Mouse (Mus musculus) hematopoietic stem cell, adult 5-6 weeks (primary cell): ENCODE data around the gene Sorbs2. TPM values are rescaled to one million over a fixed set of nuclear protein-coding genes. Genes with fewer than 3 reads are reported as not detected.

Experiments used
- ATAC-seq, 2 experiments: fragments of 125-278 bp in 1 of 2; replicated peaks in 1 of 2; 2 replicates each; pipeline ENCODE4 v1.8.0; 2016 to 2017; ENCODE audit warnings: inconsistent platforms in 2 of 2, mild to moderate bottlenecking in 2 of 2, moderate number of reproducible peaks in 2 of 2, low read depth in 1 of 2, moderate TSS enrichment in 1 of 2; ENCODE audit not compliant: low FRiP score in 2 of 2, poor library complexity in 2 of 2, severe bottlenecking in 2 of 2, insufficient read depth in 1 of 2, low TSS enrichment in 1 of 2
- total RNA-seq: library from RNA; stranded (forward); fragments of 172-1452, 232-1000 nt; gene quantifications from 2 replicates; pipeline ENCODE4 v1.2.3, GENCODE M21; 2017

Gene Sorbs2
- 1.0 and 3.6 TPM in 2 replicates for total RNA-seq

- no peak for ATAC-seq
These were observed at the start of gene Sorbs2 for GRCm38 (mm10) chr8:45507634-45508321. Sorbs2 (plus strand) TSS chr8:45507788.

- ATAC-seq = no peak
These were observed 49.7 kb upstream of the Sorbs2 start for GRCm38 (mm10) chr8:45457874-45458273.

DNA sequence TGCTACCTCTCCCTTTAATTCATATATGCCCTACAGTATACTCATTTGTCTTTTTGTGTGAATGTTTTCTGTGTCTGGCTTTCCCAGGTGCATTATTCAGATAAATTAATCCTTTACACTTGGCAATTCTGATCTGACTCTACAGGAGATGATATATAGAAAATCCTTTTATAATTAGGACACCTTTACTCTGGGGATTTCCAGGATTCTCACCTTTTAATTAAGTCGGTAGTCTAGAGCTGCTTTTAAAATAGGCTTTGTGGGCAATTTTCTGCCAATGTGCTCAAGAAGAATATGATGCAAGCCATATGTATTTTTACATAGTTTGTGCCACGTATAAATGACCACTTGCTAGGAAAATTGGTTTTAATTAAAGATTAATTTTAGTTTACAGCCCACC, 38.6 kb upstream of the Sorbs2 start:
- no peak for ATAC-seq

GRCm38 (mm10) chr8:45469507-45470178, 37.9 kb upstream of the Sorbs2 start:
- ATAC-seq = no peak

DNA sequence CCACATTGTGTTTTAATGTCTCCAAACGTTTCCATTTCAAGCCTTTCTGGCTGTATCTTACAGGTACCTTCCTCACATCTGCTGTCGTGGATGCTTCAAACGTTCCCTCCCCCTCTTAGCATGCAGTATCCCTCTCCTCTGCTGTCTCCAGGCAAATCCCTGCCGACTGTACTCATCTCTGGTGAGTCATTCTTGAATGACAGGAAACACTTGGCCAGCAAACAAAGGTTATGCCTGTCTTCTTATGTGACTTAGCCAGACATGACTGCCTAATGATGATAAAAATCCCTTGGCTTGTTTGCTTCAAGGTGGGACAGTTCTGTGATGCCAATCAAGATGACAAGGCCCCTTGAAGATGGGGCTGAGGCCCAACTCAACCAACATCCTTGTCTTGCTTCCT, 26.7 kb upstream of the Sorbs2 start:
- no peak for ATAC-seq

DNA sequence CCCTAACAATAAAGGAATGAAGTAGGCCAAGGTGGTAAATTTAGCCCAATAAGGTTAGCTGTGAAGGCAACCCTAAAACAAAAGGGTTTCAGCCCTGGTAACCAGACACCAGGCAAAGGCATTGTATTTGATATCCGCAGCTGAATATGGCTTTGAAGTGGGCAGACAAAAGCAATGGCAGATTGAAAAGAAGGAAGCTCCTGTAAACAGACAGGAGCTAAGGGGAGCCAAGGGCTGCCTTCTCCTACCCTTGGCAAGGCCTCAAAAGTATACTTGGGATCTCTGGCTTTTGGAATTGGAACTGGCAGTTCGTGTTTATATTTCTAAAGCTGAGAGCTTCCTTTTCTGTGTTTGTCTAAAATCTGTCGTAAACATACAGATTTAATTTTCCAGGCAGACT, 21.3 kb upstream of the Sorbs2 start:
- ATAC-seq = no peak

DNA sequence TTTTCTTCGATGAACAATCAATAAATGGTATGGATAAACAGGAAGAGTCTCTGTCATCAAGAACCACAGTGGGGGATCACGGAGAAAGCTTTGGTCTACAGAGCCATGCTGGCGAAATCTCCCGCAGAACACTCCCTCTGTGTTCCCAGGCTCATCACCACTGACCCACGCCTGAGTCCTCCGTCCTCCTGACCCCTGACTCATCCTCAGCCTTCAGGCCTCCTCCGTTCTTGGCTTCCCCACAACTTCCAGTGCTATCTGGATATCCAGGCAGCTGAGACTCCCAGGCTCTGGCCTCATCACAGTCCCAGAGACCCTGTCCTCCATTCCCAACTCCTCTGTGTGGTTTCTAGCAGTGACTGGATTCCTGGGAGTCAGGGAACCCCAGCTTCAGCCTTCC, 3.6 kb upstream of the Sorbs2 start:
- no peak for ATAC-seq

DNA sequence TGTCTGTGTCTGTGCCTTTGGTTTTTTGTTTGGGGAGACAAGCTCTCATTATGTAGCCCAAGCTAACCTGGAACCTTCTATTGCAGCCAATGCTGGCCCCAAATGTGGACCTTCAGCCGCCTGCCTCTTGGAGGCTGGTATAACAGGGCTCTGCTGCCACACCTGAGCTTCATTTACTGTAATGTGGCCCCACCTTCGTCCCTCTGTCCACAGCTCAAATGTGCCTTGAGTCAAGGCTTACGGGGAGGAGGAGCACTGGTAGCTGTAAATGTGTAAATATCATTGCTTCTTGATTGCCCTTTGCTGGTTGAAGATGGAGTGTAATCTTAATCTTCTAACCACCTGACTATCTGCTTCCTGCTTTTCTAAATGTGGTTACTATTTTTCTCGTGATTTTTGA, 1.2 kb upstream of the Sorbs2 start:
- ATAC-seq = no peak

DNA sequence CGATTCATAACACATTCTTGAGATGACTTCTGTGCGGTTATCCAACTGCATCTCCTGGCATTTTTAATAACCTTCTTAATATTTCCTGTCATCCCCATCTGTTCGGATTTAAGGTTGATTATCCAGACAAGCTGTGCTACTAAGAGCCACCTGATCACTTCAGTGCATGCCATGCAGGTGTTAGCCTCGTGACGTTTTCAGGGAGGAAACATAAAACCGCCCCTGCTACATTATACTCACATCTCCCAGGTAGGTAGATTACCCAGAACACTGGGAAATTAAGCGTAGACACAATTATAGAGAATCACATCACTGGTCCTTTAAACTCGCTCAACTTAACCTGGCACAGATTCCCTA, 333 bp upstream of the Sorbs2 start:
- no peak for ATAC-seq

- no peak for ATAC-seq
These were observed 1.0 kb downstream of the Sorbs2 start for GRCm38 (mm10) chr8:45508521-45509104.

- ATAC-seq = no peak
These were observed 4.8 kb downstream of the Sorbs2 start for GRCm38 (mm10) chr8:45512369-45512768.

DNA sequence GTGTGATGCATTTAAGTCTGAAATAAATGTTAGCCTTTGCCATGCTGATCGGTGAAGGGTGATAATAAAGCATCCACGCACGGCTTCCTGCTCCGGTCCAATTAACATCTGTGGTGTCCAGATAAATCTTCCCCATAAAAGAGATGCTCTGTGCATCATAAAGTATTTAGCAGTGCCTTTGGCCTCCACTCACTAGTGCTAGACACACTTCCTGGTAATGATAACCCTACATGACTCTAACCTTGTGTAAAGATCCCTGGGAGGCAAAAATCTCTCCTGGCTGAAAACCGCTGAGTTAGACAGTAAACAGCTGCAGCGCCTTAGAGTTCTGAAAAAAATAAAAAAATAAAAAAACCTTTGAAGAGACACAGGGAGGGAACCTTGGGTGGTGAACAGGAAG, 14.0 kb downstream of the Sorbs2 start:
- ATAC-seq = no peak

DNA sequence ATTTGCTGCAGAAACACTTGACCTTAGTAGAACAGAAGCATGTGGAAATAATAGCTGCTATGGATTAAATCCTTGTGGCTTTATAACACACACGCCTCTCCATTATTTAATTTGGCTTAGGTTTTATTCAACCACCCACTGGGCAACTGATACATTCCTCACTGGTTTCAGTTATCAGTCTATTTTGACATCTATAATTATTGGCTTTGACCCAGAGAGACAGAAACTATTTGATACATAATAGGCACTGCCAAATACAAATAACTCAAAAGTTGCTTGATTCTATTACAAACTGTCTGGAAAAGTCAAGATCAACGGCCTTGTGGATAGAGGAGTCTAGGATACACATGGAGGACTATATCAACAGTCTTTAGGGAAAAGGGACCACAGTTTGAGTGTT, 20.1 kb downstream of the Sorbs2 start:
- ATAC-seq = no peak

GRCm38 (mm10) chr8:45528890-45529289, 21.3 kb downstream of the Sorbs2 start:
- no peak for ATAC-seq

DNA sequence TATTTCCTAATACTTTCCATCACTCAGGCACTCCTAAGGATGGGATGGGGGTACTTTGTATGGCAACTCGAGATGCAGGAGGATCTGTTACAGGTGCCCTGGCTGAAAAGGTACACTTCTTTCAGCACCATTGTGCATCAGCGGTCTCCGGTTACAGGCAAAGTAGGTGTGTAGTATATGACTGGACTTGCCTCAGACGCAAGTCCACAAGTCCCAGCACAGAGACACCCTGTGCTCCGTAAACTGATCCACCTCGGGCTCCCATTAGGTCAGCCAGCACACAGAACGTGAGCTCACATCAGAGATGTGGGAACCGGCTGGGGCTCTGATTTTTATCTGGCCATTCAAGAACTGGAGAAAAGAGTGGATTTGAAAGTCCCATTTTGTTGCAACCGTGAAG, 29.0 kb downstream of the Sorbs2 start:
- ATAC-seq = no peak

DNA sequence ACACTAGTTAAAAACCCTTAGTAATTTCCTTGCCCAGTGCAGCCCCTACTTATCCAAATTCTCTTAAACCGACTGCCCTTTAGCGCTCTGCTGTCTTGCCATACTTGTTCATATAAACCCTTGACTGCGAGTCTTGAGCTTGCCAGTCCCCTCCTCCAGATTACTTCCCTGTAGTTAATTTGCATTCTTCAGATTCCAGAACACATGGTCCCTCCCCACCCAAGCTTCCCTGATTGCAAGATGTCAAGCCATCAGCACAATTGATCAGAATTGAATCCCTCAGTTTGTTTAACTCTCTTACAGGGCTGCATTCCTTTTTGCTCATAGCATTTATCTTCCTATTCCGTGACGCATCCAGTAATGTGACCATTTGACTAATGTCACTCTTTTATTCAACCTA, 32.9 kb downstream of the Sorbs2 start:
- no peak for ATAC-seq

DNA sequence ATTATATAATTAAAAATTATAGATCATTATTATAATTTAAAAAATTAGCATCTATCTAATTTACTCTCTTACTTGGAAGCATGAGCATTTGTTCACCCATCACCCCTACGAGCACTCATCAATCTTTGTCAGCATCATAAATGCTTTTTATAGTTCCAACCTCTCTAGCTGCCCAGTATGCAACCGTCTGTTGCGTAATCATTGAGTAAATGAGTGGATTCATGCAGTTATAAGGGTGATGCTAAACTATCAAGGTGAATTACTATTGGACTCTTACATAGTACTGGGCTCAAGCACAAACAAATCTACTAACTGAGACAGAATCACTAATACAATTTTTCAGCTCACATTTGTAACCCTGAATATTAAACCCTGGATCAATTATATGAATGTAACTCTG, 44.6 kb downstream of the Sorbs2 start:
- no peak for ATAC-seq

DNA sequence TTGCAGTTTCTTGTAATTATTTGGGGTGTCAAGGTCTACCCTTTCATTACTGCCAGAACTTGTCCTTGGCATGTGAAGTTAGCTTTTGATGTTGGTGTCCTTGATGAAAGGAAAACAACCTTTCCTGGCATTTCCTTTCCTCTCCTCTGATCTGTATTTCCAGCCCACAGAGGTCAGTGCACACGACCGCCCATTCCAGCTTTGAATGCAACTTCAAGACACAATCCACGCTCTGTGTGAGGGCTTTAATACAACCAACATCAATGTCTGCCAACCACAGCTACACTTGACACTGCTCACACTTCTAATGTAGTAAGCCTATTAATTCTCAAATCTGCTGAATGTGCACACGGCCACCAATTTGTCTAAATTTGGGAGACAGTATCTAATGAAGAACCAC, 47.0 kb downstream of the Sorbs2 start:
- no peak for ATAC-seq

GRCm38 (mm10) chr8:45557936-45558335, 50.3 kb downstream of the Sorbs2 start:
- no peak for ATAC-seq
